Mouse (Mus musculus) kidney, postnatal 14 days (tissue): Measurements from ENCODE around the gene Rpl38.
"Not testable (repeated sequence)": the region's sequence is repeated elsewhere in the genome, so short reads cannot be mapped to it uniquely, and the experiment has no call there.

Source experiments
- DNase-seq: peaks from one replicate; pipeline ENCODE4 v3.0.0; 2022; ENCODE audit warnings: mixed read lengths

The Rpl38 gene

DNA sequence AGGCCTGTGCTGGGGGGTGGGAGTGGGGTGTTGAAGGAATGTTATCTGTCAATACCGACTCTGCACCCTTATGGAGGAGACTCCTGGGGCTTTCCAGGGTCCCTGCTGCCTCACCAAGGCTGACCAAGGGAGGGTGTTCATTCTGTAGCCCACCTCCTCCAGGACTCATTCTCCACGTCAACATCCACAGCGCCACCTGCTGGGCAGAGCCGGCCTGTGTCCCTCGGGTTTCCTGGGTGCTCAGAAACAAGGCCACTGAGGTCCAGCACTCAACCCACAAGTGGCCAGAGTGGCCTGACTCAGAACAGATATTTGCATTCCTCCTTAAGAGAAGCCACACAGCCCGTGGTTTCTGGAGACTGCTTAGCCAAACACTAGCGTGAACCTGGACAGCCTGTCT, 10.6 kb upstream of the Rpl38 start:
- DNase-seq: no peak

DNA sequence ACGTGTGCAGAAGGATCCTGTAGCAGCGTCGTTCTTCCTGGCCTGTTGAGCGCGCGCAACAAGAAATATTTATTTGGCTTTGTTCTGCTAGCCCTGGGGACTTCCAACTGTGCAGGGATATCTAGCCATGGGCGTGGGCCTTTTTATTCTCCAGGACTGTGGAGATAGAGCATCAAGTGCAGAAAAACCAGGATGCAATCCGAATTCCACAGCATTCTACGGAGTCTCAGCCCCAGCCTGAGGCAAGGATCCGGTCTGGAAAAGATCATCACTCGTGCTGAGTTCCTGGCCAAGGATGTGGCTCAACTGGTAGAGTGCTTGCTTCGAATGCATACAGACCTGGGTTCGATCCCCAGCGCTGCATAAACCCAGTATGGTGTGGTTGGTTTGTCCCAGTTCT, 6.2 kb upstream of the Rpl38 start:
- no peak for DNase-seq

DNA sequence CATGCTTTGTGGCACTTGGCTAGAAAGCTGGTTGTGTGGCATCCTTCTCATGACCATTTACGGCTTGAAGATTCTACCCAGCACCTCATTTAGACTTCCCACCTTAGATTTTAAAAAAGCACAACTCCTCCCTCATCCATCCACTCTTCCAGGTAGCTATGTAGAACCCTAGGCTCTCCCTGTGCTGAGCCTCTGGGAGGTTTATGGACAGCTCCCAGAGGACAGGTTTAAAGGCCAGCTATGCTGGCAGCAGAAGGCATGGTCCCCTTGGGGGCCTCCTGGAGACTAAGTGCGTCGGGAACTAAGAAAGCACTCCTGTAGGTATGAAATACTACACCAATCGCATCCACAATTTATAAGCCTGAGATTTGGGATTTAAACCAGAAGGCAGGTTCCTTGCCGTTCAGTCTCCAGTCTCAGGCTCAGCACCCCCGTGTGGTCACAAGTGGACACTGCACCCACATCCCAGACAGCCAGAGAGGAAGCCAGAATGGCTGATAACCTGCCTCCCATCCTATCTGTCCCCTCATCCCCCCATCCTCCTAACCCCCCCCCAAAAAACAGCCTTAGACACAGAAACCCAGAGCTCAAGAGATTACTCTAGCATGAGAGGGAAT, 5.5 kb upstream of the Rpl38 start:
- peak; percentile 57 for DNase-seq

DNA sequence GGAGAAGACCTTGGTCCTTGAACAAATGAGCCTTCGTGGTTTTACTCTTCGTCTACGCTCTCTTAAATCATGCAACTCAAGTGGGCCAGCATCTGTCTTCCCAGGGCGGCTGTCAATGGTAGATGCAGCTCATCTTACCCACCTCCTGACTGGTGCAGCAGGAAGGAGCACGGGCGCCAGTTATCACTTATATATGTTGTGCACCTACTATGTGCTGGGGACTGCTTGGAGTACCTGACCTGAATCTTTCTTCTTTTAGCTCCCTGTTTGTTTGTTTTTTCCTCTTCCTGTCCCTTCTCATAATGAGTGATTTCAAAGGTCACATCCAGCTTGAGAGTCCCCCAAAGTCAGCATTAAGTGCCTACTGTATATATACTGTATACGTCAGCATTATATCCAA, 4.2 kb upstream of the Rpl38 start:
- DNase-seq: no peak

DNA sequence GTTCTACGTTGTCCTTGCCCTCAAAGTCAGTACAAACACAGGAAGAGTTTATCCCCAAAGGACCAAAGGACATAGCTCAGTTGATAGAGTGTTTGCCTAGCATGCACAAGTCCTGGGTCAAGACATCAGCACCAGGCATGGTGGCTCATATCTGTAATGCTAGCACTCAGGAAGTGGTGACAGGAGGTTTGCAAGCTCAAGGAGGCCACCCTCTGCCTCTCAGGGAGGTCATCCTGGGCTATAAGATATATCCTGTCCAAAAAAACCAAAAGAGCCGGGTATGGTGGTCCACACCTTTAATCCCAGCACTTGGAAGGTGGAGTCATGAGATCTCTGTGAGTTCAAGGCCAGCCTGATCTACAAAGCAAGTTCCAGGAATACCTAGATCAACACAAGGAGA, 2.9 kb upstream of the Rpl38 start:
- DNase-seq: no peak

DNA sequence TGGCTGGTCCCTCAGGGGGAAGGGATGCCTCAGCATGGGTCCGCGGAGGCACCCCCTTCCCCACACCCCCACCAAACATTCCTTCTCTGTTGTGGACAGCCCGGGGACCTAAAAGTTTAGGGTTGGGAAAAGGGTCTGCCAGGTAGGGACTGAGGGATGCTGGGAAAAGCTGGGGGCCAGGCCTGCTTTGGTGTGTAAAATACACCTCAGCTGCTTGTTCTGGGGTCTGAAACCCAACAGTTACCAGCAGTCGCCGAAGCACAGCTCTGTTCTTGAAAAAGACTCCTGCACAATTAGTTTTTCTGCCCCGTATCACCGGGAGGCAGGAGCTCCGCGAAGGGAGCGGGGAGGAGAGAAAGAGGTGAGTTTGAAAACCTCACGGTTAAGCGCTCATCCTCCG, 1.5 kb upstream of the Rpl38 start:
- DNase-seq: no peak

DNA sequence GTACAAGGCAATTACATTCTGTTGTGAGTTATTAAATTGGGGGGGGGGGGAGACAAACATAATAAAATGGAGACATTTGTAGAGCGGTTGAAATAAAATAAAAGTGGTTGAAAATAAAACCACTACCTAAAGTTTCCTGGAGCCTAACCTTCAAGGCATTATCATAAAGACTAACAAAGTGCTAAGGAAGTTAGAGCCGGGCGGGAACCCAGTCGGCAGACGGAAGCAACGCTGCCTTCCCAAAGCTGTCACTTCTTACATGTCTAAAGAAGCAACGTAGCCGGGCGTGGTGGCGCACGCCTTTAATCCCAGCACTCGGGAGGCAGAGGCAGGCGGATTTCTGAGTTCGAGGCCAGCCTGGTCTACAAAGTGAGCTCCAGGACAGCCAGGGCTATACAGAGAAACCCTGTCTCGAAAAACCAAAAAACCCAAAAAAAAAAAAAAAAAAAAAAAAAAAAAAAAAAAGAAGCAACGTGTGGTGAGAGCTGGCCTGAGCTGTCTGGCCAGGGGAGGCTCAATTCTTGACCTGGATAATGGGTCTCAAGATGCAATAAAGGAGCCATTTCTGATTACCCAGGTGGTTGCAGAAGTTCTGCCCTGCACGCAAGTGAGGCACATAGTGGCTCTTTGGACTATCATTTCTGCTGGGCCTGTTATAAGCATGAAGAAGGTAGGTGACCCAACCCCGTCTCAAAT, 940 bp upstream of the Rpl38 start:
- DNase-seq: no peak

DNA sequence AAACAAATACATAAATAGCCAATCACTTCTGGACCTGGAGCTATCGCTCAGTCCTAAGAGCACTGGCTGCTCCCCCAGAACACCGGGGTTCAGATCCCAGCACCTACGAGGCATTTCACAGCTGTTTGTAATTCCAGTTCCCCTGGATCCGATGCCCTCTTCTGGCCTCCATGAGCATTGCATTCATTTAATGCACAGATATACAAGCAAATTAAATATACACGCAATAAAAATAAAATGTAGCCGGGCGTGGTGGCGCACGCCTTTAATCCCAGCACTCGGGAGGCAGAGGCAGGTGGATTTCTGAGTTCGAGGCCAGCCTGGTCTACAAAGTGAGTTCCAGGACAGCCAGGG, 415 bp upstream of the Rpl38 start:
- DNase-seq: peak; percentile 46

DNA sequence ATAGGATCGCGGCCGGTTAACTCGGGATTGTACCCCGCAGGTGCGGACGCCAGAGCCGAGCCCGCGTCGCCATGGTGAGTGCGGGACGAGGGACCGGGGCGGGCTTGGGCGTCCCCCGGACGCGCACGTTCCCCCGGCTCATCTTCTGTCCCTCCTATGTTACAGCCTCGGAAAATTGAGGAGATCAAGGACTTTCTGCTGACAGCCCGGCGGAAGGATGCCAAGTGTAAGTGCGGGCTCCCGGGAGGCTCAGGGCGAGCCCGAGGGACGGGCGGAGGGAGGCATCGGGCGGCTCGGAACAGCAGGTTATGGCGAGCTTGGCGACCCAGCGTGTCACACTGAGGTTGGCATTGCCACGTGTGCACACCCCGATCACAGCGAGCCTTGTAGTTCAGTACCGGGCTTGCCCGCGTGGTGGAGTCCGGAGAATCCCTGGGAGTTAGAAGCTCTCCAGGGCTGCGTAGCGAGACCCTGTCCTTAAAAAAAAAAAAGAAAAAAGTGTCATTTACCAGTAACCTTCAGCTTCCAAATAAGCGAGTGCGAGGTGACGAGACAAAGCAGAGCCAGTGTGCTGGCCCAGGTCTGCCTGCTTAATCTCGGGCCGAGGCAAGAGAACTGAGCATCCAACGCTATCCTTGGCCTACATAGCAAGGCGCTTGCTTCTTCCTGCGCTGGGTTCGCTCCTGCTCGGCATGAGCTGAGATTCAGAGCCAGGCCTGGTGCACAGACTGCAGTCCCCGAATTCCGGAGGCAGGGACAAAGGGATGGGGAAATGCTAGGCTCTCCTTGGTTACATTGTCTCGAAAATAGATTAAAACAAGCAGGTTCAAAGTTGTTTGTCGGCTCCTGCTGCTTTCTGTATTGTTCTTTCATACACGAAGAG, 658 bp downstream of the Rpl38 start:
- peak; percentile 82 for DNase-seq

DNA sequence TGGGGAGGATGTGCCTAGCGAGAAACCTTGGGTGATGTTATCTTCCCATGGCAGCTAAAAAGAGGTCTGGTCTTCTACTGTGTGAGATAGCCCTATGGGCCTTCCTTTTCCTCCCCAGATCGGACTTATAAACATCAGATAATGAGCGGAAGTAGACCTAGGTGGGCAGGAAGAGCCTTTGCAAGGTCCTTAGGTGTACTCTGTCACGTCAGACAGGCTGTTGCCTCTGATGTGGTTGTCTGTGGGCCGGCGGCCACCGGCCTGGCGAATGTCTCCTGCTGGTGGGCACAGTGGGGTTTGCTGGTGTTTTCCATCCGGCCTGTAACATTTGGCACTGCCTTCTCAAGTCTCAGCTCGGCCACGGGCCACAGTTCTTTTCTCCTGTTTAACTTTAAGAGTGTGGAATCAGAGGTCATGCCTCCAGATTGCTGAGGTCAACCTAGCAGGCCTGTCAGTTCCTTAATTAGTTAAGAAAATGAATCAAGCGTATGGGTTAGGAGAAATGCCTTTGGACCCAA, 1.4 kb downstream of the Rpl38 start:
- DNase-seq: no peak

DNA sequence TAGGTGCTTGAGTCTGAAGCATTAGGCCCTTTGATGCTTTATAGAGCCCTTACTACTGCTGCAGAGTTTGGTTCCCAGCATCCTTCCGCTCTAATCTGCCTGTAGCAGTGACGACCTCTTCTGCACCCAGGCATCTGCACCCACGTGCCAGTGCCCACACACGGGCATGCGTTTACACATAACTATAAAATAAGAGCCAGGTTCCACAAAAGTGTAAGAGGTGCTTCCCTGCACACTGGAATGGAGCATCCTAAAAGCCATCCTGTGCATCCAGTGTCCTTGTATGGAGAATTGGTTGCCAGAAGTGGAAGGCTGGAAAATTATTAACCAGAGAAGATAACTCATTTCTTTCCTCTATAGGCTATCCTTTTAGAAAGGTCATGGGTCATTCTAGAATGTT, 2.8 kb downstream of the Rpl38 start:
- DNase-seq: no peak

DNA sequence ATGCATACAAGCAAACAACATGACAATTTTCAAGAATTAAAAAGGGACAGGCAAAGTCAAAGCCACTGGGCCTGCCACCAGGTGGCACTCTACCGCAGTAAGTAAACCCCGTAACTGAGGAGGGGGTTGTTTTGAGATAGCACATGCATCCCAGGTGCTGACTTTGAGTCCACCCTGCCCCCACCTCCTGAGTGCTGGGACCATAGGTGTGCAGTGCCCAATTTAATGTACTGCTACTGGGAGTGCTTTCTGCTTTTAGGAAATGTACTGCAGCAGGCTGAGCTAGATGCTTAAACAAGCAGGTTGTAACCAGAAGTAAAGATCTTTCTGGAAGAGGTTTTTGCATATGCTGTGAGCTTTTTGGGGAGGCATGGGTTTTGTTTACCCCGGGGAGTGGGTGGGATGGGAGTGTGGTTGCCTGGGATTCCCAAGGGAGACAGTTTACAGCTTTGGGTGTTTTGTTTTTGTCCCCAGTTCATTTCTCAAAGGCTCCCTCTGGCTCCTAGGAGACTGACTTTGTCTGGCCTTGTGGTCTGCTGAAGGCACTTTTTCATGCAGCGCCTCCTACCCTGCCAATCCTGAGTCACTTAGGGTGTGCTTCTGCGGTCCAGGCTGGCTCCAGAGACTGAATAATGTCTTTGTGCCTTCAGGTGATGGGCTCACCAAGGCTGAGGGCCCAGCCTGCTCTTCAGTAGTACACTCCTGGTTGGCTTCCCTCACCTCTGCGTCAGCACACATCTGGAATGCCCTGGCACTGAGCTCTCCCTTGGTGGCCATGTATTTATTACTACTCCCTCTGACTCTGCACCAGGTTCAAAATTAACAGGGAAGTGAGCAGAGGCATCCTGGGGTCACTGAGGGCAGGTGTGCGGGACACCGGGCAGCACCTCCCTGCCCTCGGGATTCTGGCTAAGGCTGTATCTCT, 4.7 kb downstream of the Rpl38 start:
- DNase-seq: peak; percentile 46

DNA sequence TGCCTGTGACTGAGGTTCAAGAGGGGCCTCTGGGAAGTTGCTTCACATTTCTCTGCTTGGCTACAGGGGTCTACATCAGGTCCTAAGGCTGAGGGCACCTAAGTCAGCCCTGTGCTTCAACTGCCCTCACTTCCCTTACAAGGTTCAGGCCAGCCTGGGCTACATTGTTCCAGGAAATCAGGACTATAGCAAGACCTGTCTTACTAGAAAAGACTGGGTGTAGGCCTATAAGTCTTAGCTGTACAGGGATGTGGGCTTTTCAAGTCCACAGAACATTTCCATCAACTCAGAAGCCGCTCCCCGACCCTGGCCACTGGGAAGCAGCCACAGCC, 5.4 kb downstream of the Rpl38 start:
- DNase-seq: no peak

DNA sequence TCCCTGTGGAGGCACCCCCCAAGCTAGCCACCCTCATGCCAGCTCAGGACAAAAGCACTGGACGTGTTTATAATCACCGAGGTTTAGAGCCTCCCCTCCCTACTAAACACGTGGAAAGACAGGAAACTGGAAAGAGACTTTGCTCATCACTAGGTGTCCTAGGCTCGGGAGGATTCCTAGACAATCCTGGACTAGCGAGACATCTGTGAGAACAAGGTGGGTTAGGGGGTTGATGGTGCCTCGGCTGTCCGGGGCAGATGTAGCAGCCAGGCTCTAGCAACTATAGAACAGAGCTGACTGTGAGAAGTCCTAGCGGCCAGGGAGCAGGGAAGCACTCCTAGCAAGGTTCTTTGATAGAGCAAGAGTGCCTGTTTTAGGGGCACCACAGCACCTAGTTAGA, 5.9 kb downstream of the Rpl38 start:
- no peak for DNase-seq

DNA sequence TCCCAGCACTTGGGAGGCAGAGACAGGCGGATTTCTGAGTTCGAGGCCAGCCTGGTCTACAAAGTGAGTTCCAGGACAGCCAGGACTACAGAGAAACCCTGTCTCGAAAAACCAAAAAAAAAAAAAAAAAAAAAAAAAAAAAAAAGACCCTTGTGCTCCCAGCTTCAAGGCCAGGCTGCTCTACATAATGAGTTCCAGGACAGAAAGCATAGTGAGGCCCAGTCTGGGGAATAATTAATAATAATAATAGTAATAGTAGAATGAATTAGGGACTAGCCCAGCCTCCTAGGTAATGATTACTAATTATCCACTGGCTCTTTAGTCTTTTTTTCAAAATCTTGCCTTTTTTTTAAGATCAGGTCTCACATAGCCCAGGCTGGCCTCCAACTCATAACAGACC, 6.5 kb downstream of the Rpl38 start:
- not testable (repeated sequence) for DNase-seq

DNA sequence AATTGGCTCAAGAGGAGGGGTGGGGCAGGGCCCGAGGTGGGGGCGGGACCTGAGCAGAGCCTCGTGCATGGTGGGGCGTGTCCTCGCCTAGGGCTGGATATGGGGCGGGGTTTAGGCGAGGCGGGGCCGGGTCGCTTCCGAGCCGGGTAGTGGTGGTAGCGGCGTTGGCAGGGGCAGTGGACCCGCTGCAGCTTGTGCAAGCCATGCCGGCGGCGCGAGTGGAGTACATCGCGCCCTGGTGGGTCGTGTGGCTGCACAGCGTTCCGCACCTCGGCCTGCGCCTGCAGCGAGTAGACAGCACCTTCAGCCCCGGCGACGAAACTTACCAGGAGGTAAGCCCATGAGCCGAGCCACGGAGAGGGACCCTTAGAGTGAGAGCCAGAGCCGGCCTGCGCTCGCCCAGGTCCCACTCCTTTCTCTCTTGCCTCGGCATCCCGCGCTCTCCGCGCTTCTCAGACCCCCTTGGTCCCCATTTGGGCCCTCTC, 7.1 kb downstream of the Rpl38 start, which contains the start of gene Ttyh2:
Gene Ttyh2 (plus strand): TSS at position 91 of the 485 bp plus-strand sequence.
- peak; percentile 92 for DNase-seq

DNA sequence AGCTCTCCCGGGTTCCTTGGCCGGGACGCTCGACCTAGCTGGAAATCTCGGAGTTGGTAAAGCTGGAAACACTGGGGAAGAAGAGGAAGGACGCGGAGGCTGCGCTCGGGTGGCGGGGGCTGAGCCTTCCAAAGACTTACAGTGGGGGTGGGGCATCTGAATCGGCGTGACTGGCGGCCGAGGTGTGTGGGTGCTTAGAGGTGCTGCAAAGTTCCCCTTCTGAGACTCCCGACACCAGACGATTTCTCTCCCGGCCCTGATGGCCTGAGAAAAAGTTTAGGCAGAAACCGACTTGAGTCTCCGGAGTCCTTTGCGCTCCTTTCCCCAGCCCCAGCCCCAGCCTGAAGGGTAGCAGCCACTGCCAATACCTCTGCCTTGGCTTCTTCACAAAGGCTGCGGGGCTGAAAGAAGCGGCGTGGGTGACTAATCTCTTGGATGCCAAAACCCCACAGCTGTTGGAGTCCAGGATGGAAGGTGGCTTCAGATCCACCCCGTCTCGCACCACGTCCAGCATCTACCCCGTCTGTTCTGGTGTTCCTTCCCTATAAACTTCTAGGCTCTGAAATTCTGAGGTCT, 7.6 kb downstream of the Rpl38 start:
- peak; percentile 47 for DNase-seq

DNA sequence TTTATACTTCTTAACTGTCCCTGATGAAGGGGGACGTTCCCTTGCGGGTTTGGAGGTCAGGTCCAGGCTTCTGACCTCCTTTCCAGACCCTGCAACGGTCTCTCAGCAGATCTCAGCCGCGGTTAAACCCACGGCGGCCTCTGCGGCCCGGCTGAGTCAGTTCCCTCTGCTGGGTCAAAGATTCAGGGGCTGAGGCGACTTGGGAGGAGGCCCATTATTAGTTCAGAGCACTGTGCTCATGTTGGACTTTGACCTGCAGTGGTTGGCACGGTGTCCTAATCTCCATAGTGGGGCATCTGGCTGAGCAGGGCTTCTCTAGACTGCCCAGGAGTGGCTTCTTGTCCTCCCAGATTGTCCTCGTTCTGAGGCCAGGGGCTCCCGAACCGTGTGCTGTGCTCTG, 8.1 kb downstream of the Rpl38 start:
- DNase-seq: peak; percentile 85

DNA sequence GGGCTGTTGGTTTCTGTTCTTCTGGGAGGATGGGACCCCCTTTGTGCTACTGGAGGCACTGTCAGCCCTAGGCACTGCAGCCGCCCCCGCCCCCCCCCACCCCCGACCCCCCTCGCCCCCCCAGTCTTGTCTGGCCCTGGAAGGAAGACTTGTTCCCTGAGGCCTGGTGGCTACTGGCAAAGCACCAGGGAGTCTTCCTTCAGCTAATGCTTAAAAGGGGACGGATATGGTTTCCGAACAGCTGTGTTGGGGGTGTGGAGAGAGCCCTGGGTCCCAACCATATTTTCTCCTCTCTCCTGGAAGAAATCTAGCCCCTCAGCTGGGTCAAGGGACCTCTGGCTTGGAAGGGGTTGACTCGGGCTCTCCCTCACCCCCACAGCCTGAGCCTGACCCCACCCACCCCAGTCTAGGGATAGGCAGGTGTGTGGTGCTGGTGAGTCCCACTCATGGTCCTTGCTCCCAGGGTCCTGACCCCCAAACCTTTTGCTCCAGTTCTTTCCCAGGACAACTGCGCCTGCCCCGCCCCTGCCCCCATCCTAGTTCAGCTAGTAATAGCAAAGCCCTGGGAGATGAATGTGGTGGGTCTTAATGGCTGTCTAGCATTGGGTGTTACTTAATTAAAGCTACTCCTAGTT, 8.7 kb downstream of the Rpl38 start:
- DNase-seq: no peak

DNA sequence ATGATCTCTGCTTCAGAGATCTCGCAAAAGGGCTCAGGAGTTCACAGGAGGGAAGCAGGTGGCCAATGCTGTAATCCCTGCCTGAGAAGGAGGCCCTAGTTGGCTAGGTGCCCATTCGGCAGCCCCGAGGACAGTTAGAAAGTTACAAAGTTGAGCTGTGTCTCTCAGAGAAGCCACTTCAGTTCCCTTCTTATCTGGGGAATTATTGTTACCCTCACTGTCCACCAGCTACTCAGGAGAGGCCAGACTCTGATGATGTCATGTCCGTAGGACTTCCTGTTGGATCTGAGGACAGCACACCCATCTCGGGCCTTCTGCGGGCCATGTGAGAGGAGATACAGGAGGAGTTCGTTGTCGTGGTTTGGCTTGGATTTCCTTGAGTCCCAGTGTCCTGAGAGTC, 11.3 kb downstream of the Rpl38 start:
- peak; percentile 50 for DNase-seq

DNA sequence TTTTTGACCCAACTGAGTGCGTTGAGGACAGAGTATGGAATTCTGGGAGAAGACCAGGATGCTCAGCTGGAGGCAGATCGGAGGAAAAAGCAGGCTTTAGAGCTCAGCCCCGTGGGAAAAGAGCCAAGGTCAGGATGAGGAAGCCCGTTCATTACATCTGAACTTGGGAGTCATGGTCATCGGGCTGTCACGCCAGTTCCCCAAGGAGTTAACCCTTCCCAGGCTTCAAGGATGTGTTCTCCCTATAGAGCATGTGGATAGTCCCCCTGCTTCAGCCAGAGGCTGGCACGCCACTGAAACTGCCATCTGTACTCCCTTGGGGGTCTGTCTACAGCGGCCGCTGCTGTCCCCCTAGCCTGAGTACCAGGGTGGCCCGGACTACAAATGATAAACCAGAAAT, 12.0 kb downstream of the Rpl38 start:
- DNase-seq: peak; percentile 72

DNA sequence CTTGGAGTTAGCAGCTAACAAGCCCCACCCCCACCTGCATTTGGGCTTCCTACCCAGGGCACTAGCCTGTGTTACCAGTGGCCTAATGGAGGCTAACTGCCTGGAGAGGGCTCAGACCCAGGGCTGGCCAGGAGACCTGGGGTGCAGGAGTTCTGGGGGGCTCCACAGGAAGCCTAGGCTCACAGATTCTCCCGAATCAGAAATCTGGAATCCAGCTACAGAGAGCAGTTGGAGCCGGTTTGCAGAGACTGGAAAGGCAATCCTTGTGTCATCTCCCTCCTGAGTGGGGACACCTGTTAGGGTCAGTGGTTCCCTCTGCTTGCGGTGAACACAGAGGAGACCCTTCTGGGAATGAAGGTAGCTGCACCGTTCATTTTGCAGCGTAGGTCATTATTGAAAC, 12.7 kb downstream of the Rpl38 start:
- no peak for DNase-seq
